Mouse (Mus musculus): ENCODE data around the gene Clptm1. TPM values are rescaled to one million over a fixed set of nuclear protein-coding genes. Genes with fewer than 3 reads are reported as not detected.

Clptm1 gene
- polyA plus RNA-seq, 1 experiment from 2014 or later = 81.9 TPM

- H3K36me3 ChIP-seq (ENCODE audit: control insufficient read depth, insufficient read depth) = peaks cover 10% of the 10 kb centered on the region
- ATAC-seq (replicated peaks; ENCODE audit: extremely low read depth, insufficient read depth, low FRiP score) = peak; percentile 86
- peak overlapping the region; percentile 81 for H3K4me3 ChIP-seq (ENCODE audit: low read length)
- H3K9ac ChIP-seq (ENCODE audit: low read length) = peak overlapping the region; percentile 79
- H3K4me1 ChIP-seq (ENCODE audit: control insufficient read depth, insufficient read depth, low read length) = peaks cover 4% of the 10 kb centered on the region; the same call in 1 of the 2 replicates
- H3K27me3 ChIP-seq (ENCODE audit: control insufficient read depth, insufficient read depth, low read length) = no peaks in the 10 kb centered on the region
- H3K4me2 ChIP-seq (ENCODE audit: low read depth, low read length) = peak overlapping the region; percentile 96
- H3K27ac ChIP-seq (ENCODE audit: low read length) = peak overlapping the region; percentile 89
- WGBS = 2% methylated on average over 57 of the region's 57 CpGs
- H3K9me3 ChIP-seq (replicated peaks; ENCODE audit: control insufficient read depth, low read length) = no peaks in the 10 kb centered on the region
Measured at GRCm38 (mm10) chr7:19628536-19629360, 36.1 kb downstream of the Clptm1 start.

GRCm38 (mm10) chr7:19628192-19628535 is 36.7 kb downstream of the Clptm1 start:
- H3K4me2 ChIP-seq (ENCODE audit: low read depth, low read length) = peak overlapping the region; percentile 96
- H3K27me3 ChIP-seq (ENCODE audit: control insufficient read depth, insufficient read depth, low read length) = no peaks in the 10 kb centered on the region
- H3K9me3 ChIP-seq (replicated peaks; ENCODE audit: control insufficient read depth, low read length) = no peaks in the 10 kb centered on the region
- H3K27ac ChIP-seq (ENCODE audit: low read length) = peak overlapping the region; percentile 89
- peaks cover 4% of the 10 kb centered on the region; the same call in 1 of the 2 replicates for H3K4me1 ChIP-seq (ENCODE audit: control insufficient read depth, insufficient read depth, low read length)
- no peak overlapping the region for H3K9ac ChIP-seq (ENCODE audit: low read length)
- no peak for ATAC-seq (replicated peaks; ENCODE audit: extremely low read depth, insufficient read depth, low FRiP score)
- H3K36me3 ChIP-seq (ENCODE audit: control insufficient read depth, insufficient read depth) = peaks cover 4% of the 10 kb centered on the region
- peak overlapping the region; percentile 81 for H3K4me3 ChIP-seq (ENCODE audit: low read length)
- 15% methylated on average over 17 of the region's 17 CpGs for WGBS

- H3K4me1 ChIP-seq (ENCODE audit: control insufficient read depth, insufficient read depth, low read length) = peaks cover 4% of the 10 kb centered on the region; the same call in 1 of the 2 replicates
- H3K9ac ChIP-seq (ENCODE audit: low read length) = no peak overlapping the region
- ATAC-seq (replicated peaks; ENCODE audit: extremely low read depth, insufficient read depth, low FRiP score) = no peak
- H3K4me2 ChIP-seq (ENCODE audit: low read depth, low read length) = peak overlapping the region; percentile 96
- peak overlapping the region; percentile 89; the same call in 1 of the 2 replicates for H3K27ac ChIP-seq (ENCODE audit: low read length)
- H3K27me3 ChIP-seq (ENCODE audit: control insufficient read depth, insufficient read depth, low read length) = no peaks in the 10 kb centered on the region
- H3K9me3 ChIP-seq (replicated peaks; ENCODE audit: control insufficient read depth, low read length) = no peaks in the 10 kb centered on the region
- 69% methylated on average over 3 of the region's 3 CpGs for WGBS
- peak overlapping the region; percentile 81; the same call in 1 of the 2 replicates for H3K4me3 ChIP-seq (ENCODE audit: low read length)
- H3K36me3 ChIP-seq (ENCODE audit: control insufficient read depth, insufficient read depth) = peaks cover 4% of the 10 kb centered on the region
Measured at GRCm38 (mm10) chr7:19627721-19628120, 37.1 kb downstream of the Clptm1 start.

GRCm38 (mm10) chr7:19623433-19623832 is 41.4 kb downstream of the Clptm1 start:
- H3K9ac ChIP-seq (ENCODE audit: low read length) = no peak overlapping the region
- no peak overlapping the region for H3K4me2 ChIP-seq (ENCODE audit: low read depth, low read length)
- no peaks in the 10 kb centered on the region for H3K9me3 ChIP-seq (replicated peaks; ENCODE audit: control insufficient read depth, low read length)
- no peaks in the 10 kb centered on the region for H3K27me3 ChIP-seq (ENCODE audit: control insufficient read depth, insufficient read depth, low read length)
- H3K36me3 ChIP-seq (ENCODE audit: control insufficient read depth, insufficient read depth) = no peaks in the 10 kb centered on the region
- ATAC-seq (replicated peaks; ENCODE audit: extremely low read depth, insufficient read depth, low FRiP score) = no peak
- H3K4me3 ChIP-seq (ENCODE audit: low read length) = no peak overlapping the region
- H3K27ac ChIP-seq (ENCODE audit: low read length) = no peak overlapping the region
- H3K4me1 ChIP-seq (ENCODE audit: control insufficient read depth, insufficient read depth, low read length) = 0 out of 2 replicates have a peak, but pooled peaks cover 4% of the 10 kb centered on the region
- WGBS = 50% methylated on average over 2 of the region's 2 CpGs

GRCm38 (mm10) chr7:19622241-19622640 is 42.6 kb downstream of the Clptm1 start:
- no peak for ATAC-seq (replicated peaks; ENCODE audit: extremely low read depth, insufficient read depth, low FRiP score)
- no peaks in the 10 kb centered on the region for H3K9me3 ChIP-seq (replicated peaks; ENCODE audit: control insufficient read depth, low read length)
- WGBS = 42% methylated on average over 6 of the region's 6 CpGs
- H3K4me3 ChIP-seq (ENCODE audit: low read length) = no peak overlapping the region
- 0 out of 2 replicates have a peak, but pooled peaks cover 4% of the 10 kb centered on the region for H3K4me1 ChIP-seq (ENCODE audit: control insufficient read depth, insufficient read depth, low read length)
- no peaks in the 10 kb centered on the region for H3K36me3 ChIP-seq (ENCODE audit: control insufficient read depth, insufficient read depth)
- H3K9ac ChIP-seq (ENCODE audit: low read length) = no peak overlapping the region
- no peaks in the 10 kb centered on the region for H3K27me3 ChIP-seq (ENCODE audit: control insufficient read depth, insufficient read depth, low read length)
- H3K4me2 ChIP-seq (ENCODE audit: low read depth, low read length) = no peak overlapping the region
- no peak overlapping the region for H3K27ac ChIP-seq (ENCODE audit: low read length)

- 88% methylated on average over 7 of the region's 7 CpGs for WGBS
- H3K9ac ChIP-seq (ENCODE audit: low read length) = no peak overlapping the region
- H3K4me2 ChIP-seq (ENCODE audit: low read depth, low read length) = no peak overlapping the region
- no peak for ATAC-seq (replicated peaks; ENCODE audit: extremely low read depth, insufficient read depth, low FRiP score)
- 0 out of 2 replicates have a peak, but pooled peaks cover 4% of the 10 kb centered on the region for H3K4me1 ChIP-seq (ENCODE audit: control insufficient read depth, insufficient read depth, low read length)
- H3K27me3 ChIP-seq (ENCODE audit: control insufficient read depth, insufficient read depth, low read length) = no peaks in the 10 kb centered on the region
- H3K27ac ChIP-seq (ENCODE audit: low read length) = no peak overlapping the region
- no peaks in the 10 kb centered on the region for H3K9me3 ChIP-seq (replicated peaks; ENCODE audit: control insufficient read depth, low read length)
- H3K36me3 ChIP-seq (ENCODE audit: control insufficient read depth, insufficient read depth) = no peaks in the 10 kb centered on the region
- no peak overlapping the region for H3K4me3 ChIP-seq (ENCODE audit: low read length)
Measured at GRCm38 (mm10) chr7:19620811-19621210, 44.0 kb downstream of the Clptm1 start.

GRCm38 (mm10) chr7:19619004-19619801 is 45.6 kb downstream of the Clptm1 start:
- H3K27me3 ChIP-seq (ENCODE audit: control insufficient read depth, insufficient read depth, low read length) = no peaks in the 10 kb centered on the region
- peak overlapping the region; percentile 40 for H3K4me3 ChIP-seq (ENCODE audit: low read length)
- WGBS = 7% methylated on average over 35 of the region's 35 CpGs
- peak overlapping the region; percentile 54 for H3K9ac ChIP-seq (ENCODE audit: low read length)
- H3K4me2 ChIP-seq (ENCODE audit: low read depth, low read length) = peak overlapping the region; percentile 67
- no peaks in the 10 kb centered on the region for H3K9me3 ChIP-seq (replicated peaks; ENCODE audit: control insufficient read depth, low read length)
- 0 out of 2 replicates have a peak, but pooled peaks cover 4% of the 10 kb centered on the region for H3K4me1 ChIP-seq (ENCODE audit: control insufficient read depth, insufficient read depth, low read length)
- no peaks in the 10 kb centered on the region for H3K36me3 ChIP-seq (ENCODE audit: control insufficient read depth, insufficient read depth)
- no peak overlapping the region for H3K27ac ChIP-seq (ENCODE audit: low read length)
- peak; percentile 75 for ATAC-seq (replicated peaks; ENCODE audit: extremely low read depth, insufficient read depth, low FRiP score)

- no peaks in the 10 kb centered on the region for H3K9me3 ChIP-seq (replicated peaks; ENCODE audit: control insufficient read depth, low read length)
- no peak overlapping the region for H3K4me3 ChIP-seq (ENCODE audit: low read length)
- H3K9ac ChIP-seq (ENCODE audit: low read length) = no peak overlapping the region
- ATAC-seq (replicated peaks; ENCODE audit: extremely low read depth, insufficient read depth, low FRiP score) = no peak
- 0 out of 2 replicates have a peak, but pooled peaks cover 4% of the 10 kb centered on the region for H3K4me1 ChIP-seq (ENCODE audit: control insufficient read depth, insufficient read depth, low read length)
- no peaks in the 10 kb centered on the region for H3K27me3 ChIP-seq (ENCODE audit: control insufficient read depth, insufficient read depth, low read length)
- WGBS = 77% methylated on average over 12 of the region's 12 CpGs
- 0 out of 2 replicates have a peak, but pooled peaks cover 4% of the 10 kb centered on the region for H3K36me3 ChIP-seq (ENCODE audit: control insufficient read depth, insufficient read depth)
- H3K27ac ChIP-seq (ENCODE audit: low read length) = no peak overlapping the region
- H3K4me2 ChIP-seq (ENCODE audit: low read depth, low read length) = no peak overlapping the region
Measured at GRCm38 (mm10) chr7:19615036-19615577, 49.7 kb downstream of the Clptm1 start.

All from heart, embryonic 16.5 days (tissue).